Mouse (Mus musculus): ENCODE measurements around the gene Avpr1b. TPM values are rescaled to one million over a fixed set of nuclear protein-coding genes. Genes with fewer than 3 reads are reported as not detected.

Avpr1b gene
- total and polyA plus RNA-seq, 3 experiments, result 0.08 TPM; not detected in 2

- dilution Hi-C loops (cut with MboI; ENCODE audit: extremely low pct_ligation_motif_present, extremely low pct_unique_long_range_greater_than_20kb, low sequenced_read_pairs), result no loop called here
- peak; percentile 57; the same call in 1 of the 2 replicates for TF ChIP-seq IRF4 (IDR thresholded peaks at IDR 0.05; ENCODE audit: low read depth, low read length)
- no peak for TF ChIP-seq TBP (conservative IDR thresholded peaks at IDR 0.05; ENCODE audit: low read depth, low read length)
- in situ Hi-C loops (cut with MboI; ENCODE audit: low pct_ligation_motif_present, low pct_unique_long_range_greater_than_20kb, low sequenced_read_pairs), result no loop called here
- DNase-seq (ENCODE audit: extremely low read depth), result peak; percentile 12
- Histone ChIP-seq H3K4me1 (ENCODE audit: control insufficient read depth in 1 of 2, insufficient read depth in 2 of 2) (peaks cover 22 to 40% of the 10 kb centered on the region in 2 experiments; a peak in 3 of 4 replicates), H3K27ac (ENCODE audit: insufficient read depth, low read depth) (no peak overlapping the region), H3K27me3 (replicated peaks) (no peaks in the 10 kb centered on the region), H3K9ac (ENCODE audit: insufficient read depth, low read depth) (no peak overlapping the region), H3K9me3 (replicated peaks; ENCODE audit: low read length) (no peaks in the 10 kb centered on the region), H3K4me3 (replicated peaks in 1 of 3; ENCODE audit: low read depth in 2 of 3, low read length in 2 of 3, poor library complexity in 1 of 3) (no peak overlapping the region), H3K36me3 (replicated peaks in 1 of 2; ENCODE audit: control insufficient read depth in 1 of 2, insufficient read depth in 1 of 2, low read length in 1 of 2) (no peaks in the 10 kb centered on the region), H3K4me2 (ENCODE audit: insufficient read depth, low read depth, poor library complexity, severe bottlenecking) (no peak overlapping the region), H3K79me2 (replicated peaks; ENCODE audit: control insufficient read depth, extremely low read depth, insufficient read depth, poor library complexity, severe bottlenecking) (no peaks in the 10 kb centered on the region)
Measured at GRCm38 (mm10) chr1:131560500-131560899, 38.5 kb upstream of the Avpr1b start.

- peak; percentile 15 for DNase-seq (ENCODE audit: extremely low read depth)
- H3K9ac ChIP-seq (ENCODE audit: insufficient read depth, low read depth), result no peak overlapping the region
- no peak overlapping the region for H3K4me3 ChIP-seq (replicated peaks in 1 of 3; ENCODE audit: low read depth in 2 of 3, low read length in 2 of 3, poor library complexity in 1 of 3)
- TF ChIP-seq RAD21 (IDR thresholded peaks at IDR 0.05; ENCODE audit: low read depth, low read length) (no peak), RCOR1 (conservative IDR thresholded peaks at IDR 0.05; ENCODE audit: low read depth, low read length) (peak; percentile 77; the same call in 1 of the 2 replicates), JUND (conservative IDR thresholded peaks at IDR 0.05; ENCODE audit: low read depth, low read length) (no peak), CTCF (conservative IDR thresholded peaks at IDR 0.05 in 1 of 2, IDR thresholded peaks at IDR 0.05 in 1 of 2; ENCODE audit: low read depth in 2 of 2, low read length in 2 of 2) (no peak), KAT2A (IDR thresholded peaks at IDR 0.05; ENCODE audit: insufficient replicate concordance, low read length) (0 out of 2 replicates have a peak, but pooled peaks have one; percentile 28), MEF2A (IDR thresholded peaks at IDR 0.05; ENCODE audit: borderline replicate concordance, low read depth, low read length) (peak; percentile 64; the same call in 1 of the 2 replicates), TBP (conservative IDR thresholded peaks at IDR 0.05; ENCODE audit: low read depth, low read length) (no peak), IRF4 (IDR thresholded peaks at IDR 0.05; ENCODE audit: low read depth, low read length) (peak; percentile 53; the same call in 1 of the 2 replicates), HCFC1 (IDR thresholded peaks at IDR 0.05; ENCODE audit: low read depth, low read length) (no peak), EP300 (IDR thresholded peaks at IDR 0.05; ENCODE audit: low read length) (peak; percentile 58; the same call in 1 of the 2 replicates), SIN3A (IDR thresholded peaks at IDR 0.05; ENCODE audit: low read length) (no peak), MAZ (IDR thresholded peaks at IDR 0.05; ENCODE audit: low read depth, low read length) (no peak), MAX (IDR thresholded peaks at IDR 0.05; ENCODE audit: low read length) (peak; percentile 53; the same call in 1 of the 2 replicates), TCF12 (IDR thresholded peaks at IDR 0.05; ENCODE audit: low read depth, low read length) (peak; percentile 81)
- no peak overlapping the region for H3K4me2 ChIP-seq (ENCODE audit: insufficient read depth, low read depth, poor library complexity, severe bottlenecking)
- dilution Hi-C loops (cut with MboI; ENCODE audit: extremely low pct_ligation_motif_present, extremely low pct_unique_long_range_greater_than_20kb, low sequenced_read_pairs) (no loop called here), in situ Hi-C loops (cut with MboI; ENCODE audit: low pct_ligation_motif_present, low pct_unique_long_range_greater_than_20kb, low sequenced_read_pairs) (no loop called here)
- peaks cover 22 to 39% of the 10 kb centered on the region in 2 experiments; a peak in 3 of 4 replicates for H3K4me1 ChIP-seq (ENCODE audit: control insufficient read depth in 1 of 2, insufficient read depth in 2 of 2)
- H3K27ac ChIP-seq (ENCODE audit: insufficient read depth, low read depth), result no peak overlapping the region; the same call in 1 of the 2 replicates
- no peaks in the 10 kb centered on the region for H3K9me3 ChIP-seq (replicated peaks; ENCODE audit: low read length)
- H3K27me3 ChIP-seq (replicated peaks), result no peaks in the 10 kb centered on the region
- H3K79me2 ChIP-seq (replicated peaks; ENCODE audit: control insufficient read depth, extremely low read depth, insufficient read depth, poor library complexity, severe bottlenecking), result no peaks in the 10 kb centered on the region
- H3K36me3 ChIP-seq (replicated peaks in 1 of 2; ENCODE audit: control insufficient read depth in 1 of 2, insufficient read depth in 1 of 2, low read length in 1 of 2), result no peaks in the 10 kb centered on the region
Measured at GRCm38 (mm10) chr1:131562081-131562480, 37.0 kb upstream of the Avpr1b start.

Measured in CH12.LX (cell line).